Mouse (Mus musculus): ENCODE results near the gene Zfp120. TPM values are rescaled to one million over a fixed set of nuclear protein-coding genes. Genes with fewer than 3 reads are reported as not detected.
"Not testable (repeated sequence)": the region's sequence is repeated elsewhere in the genome, so short reads cannot be mapped to it uniquely, and the experiment has no call there.

The Zfp120 gene
- polyA plus RNA-seq, 1 experiment from 2014 or later = 7.8 TPM

DNA sequence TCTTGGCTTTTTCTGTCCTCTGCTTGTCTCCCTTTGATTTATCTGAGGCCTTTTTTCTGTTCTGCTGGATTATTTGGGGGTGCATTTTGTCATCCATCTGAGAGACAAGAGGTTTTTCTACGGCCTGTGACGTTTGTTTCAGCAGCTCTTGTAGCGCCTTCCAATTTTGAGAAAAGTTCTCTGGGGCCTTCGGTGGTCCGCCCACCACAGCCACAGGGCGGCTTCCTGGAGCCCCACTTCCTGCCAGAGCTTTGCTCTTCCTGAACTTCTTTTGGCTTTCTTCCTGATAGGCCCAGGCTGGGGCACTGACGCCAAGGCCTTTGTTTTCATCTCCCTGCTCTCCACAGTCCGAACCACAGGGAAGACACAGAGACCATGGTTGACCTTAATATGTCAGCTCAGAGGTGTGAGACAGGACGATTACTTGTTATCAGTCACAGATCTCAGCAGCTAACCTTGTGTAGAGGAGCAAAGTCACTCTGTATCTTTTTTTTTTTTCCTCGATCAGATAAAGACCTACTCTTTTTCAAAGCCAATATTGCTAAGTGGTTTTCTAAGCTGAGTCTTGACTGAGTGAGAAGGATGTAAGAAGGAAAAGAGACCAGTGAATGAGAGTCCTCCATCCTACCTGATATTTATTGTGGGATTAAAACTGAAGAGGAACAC, 25.1 kb downstream of the Zfp120 start:
- WGBS = 86% methylated on average over 10 of the region's 10 CpGs
- H3K9me3 ChIP-seq (replicated peaks; ENCODE audit: low read length) = 0 out of 2 replicates have a peak, but pooled peaks cover 10% of the 10 kb centered on the region
- no peak overlapping the region for H3K27ac ChIP-seq
- H3K4me2 ChIP-seq (ENCODE audit: low read length) = no peak overlapping the region
- ATAC-seq (replicated peaks; ENCODE audit: low FRiP score, low read depth) (no peak), DNase-seq (ENCODE audit: low spot score) (no peak)
- no peak overlapping the region for H3K9ac ChIP-seq (ENCODE audit: low read depth, low read length)
- H3K27me3 ChIP-seq (ENCODE audit: insufficient read depth, low read length) = no peaks in the 10 kb centered on the region
- no peaks in the 10 kb centered on the region for H3K4me1 ChIP-seq (replicated peaks; ENCODE audit: insufficient read depth, low read length)
- no peak overlapping the region for H3K4me3 ChIP-seq (replicated peaks; ENCODE audit: low read depth, low read length)
- TF ChIP-seq CTCF (IDR thresholded peaks at IDR 0.05; ENCODE audit: low read depth) = no peak
- 0 out of 2 replicates have a peak, but pooled peaks cover 3% of the 10 kb centered on the region for H3K36me3 ChIP-seq (ENCODE audit: insufficient read depth, low read length)

DNA sequence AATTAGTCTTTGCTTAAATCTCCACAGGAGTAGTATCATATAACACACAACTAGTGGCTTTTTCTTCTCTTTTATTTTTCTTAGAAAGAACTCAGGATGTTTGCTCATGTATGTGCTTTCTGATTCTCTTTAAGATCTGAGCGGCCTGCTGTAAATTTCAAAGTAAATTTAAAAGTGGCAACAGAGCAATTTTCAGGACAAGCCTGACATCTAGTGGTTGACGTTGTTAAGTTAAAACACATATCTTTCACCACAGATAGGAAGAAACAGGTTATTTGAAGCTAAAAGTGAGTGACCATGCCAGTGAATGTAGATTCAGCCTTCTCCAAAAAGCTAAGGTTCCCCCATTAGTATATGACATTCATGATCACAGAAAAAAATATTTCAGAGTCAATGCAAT, 36.9 kb downstream of the Zfp120 start:
- H3K4me1 ChIP-seq (replicated peaks; ENCODE audit: insufficient read depth, low read length); H3K9ac ChIP-seq (ENCODE audit: low read depth, low read length); H3K4me2 ChIP-seq (ENCODE audit: low read length); H3K27me3 ChIP-seq (ENCODE audit: insufficient read depth, low read length); H3K27ac ChIP-seq; H3K9me3 ChIP-seq (replicated peaks; ENCODE audit: low read length); H3K36me3 ChIP-seq (ENCODE audit: insufficient read depth, low read length); H3K4me3 ChIP-seq (replicated peaks; ENCODE audit: low read depth, low read length); ATAC-seq (replicated peaks; ENCODE audit: low FRiP score, low read depth): not testable (repeated sequence)
- DNase-seq (ENCODE audit: low spot score) = peak; percentile 78
- TF ChIP-seq CTCF (IDR thresholded peaks at IDR 0.05; ENCODE audit: low read depth) = peak; percentile 63
- 5% methylated on average over 2 of the region's 2 CpGs for whole genome bisulfite sequencing

Other genes with a start within 250 kb of the Zfp120 start
- gene Gm10770, start 43.0 kb upstream of the Zfp120 start, polyA plus RNA-seq (2015; fragmentation: Nextera tagmentation; extraction: Ambion mirVana) = not detected in 2 replicates
- gene Gm14139, start 45.0 kb upstream of the Zfp120 start, polyA plus RNA-seq (2015; fragmentation: Nextera tagmentation; extraction: Ambion mirVana) = not detected in 2 replicates
- gene Zfp937, start 81.4 kb upstream of the Zfp120 start, polyA plus RNA-seq (2015; fragmentation: Nextera tagmentation; extraction: Ambion mirVana) = 7.5 and 8.8 TPM in 2 replicates
- 3.4 and 4.2 TPM in 2 replicates for gene Gm21994, start 118.9 kb upstream of the Zfp120 start, polyA plus RNA-seq (2015; fragmentation: Nextera tagmentation; extraction: Ambion mirVana)
- gene Gm14124, start 120.8 kb upstream of the Zfp120 start, polyA plus RNA-seq (2015; fragmentation: Nextera tagmentation; extraction: Ambion mirVana) = 0.05 TPM in 1 of 2 replicates, not detected in the other
- gene Gm10130, start 187.0 kb upstream of the Zfp120 start, polyA plus RNA-seq (2015; fragmentation: Nextera tagmentation; extraction: Ambion mirVana) = 1.7 and 3.6 TPM in 2 replicates
- gene 3300002I08Rik, start 226.1 kb upstream of the Zfp120 start, polyA plus RNA-seq (2015; fragmentation: Nextera tagmentation; extraction: Ambion mirVana) = 5.5 and 6.0 TPM in 2 replicates

Data from kidney, postnatal 0 days (tissue).